Comparison of ENCODE assay signal across 9 mouse cellular contexts in the genomic region with DNA sequence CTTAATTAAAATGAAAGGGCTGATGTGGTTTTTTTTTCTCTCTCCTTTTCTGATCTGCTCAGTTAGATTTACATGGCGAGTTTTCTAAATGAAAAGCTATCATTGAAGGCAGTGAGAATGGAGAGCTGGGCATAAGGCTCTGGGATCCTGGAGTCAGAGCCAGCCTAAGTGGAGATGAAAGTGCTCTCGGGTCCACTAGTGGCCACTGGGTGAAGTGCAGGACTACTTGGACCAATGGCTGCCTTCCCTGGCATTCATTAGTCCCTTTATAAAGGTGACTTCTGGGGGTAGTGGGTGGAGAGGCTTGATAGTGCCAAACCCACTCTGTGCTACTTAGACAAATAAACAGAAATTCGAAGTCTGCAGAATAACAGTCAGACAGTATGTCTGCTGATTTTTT. TPM values are rescaled to one million over a fixed set of nuclear protein-coding genes. Genes with fewer than 3 reads are reported as not detected.
DNase-seq lines count a peak whose midpoint lies in the region; TF ChIP-seq lines count a peak whose summit lies in the region.
"Had no signal": no experiment of that assay in that cellular context is flagged by ENCODE, and none has a peak within 500 bp of the region (broad histone marks: within the 10 kb centered on the region; RNA-seq: fewer than 3 reads in every experiment).

No protein-coding gene starts in this region.

- H3K4me1 ChIP-seq in heart, adult 2 months (ENCODE audit: control insufficient read depth, insufficient read depth, low read length): no peaks in the 10 kb centered on the region
- no peaks in the 10 kb centered on the region for H3K4me1 ChIP-seq in testis, adult 2 months (ENCODE audit: control insufficient read depth, insufficient read depth, low read length)
- H3K4me1 ChIP-seq in embryonic facial prominence, embryonic 10.5 days: no peaks in the 10 kb centered on the region
- H3K4me1 ChIP-seq: midbrain, embryonic 12.5 days had no signal

- no peak for TF ChIP-seq EP300 in heart, adult 2 months (IDR thresholded peaks at IDR 0.05; ENCODE audit: insufficient read depth, low read depth, low read length)

- H3K27me3 ChIP-seq in heart, adult 2 months (ENCODE audit: control insufficient read depth, insufficient read depth, low read length): no peaks in the 10 kb centered on the region
- H3K27me3 ChIP-seq in testis, adult 2 months (ENCODE audit: control insufficient read depth, insufficient read depth, low read length): no peaks in the 10 kb centered on the region
- no peaks in the 10 kb centered on the region for H3K27me3 ChIP-seq in embryonic facial prominence, embryonic 10.5 days (replicated peaks; ENCODE audit: low read depth, poor library complexity, severe bottlenecking)
- H3K27me3 ChIP-seq: midbrain, embryonic 12.5 days had no signal

- no peak overlapping the region for H3K9ac ChIP-seq in heart, adult 2 months (ENCODE audit: low read depth, low read length)
- H3K9ac ChIP-seq: midbrain, embryonic 12.5 days had no signal

- H3K36me3 ChIP-seq in heart, adult 2 months (ENCODE audit: control insufficient read depth, insufficient read depth, low read length): no peaks in the 10 kb centered on the region
- no peaks in the 10 kb centered on the region for H3K36me3 ChIP-seq in testis, adult 2 months (ENCODE audit: control insufficient read depth, insufficient read depth, low read length)
- H3K36me3 ChIP-seq in embryonic facial prominence, embryonic 10.5 days (replicated peaks): no peaks in the 10 kb centered on the region
- H3K36me3 ChIP-seq: midbrain, embryonic 12.5 days had no signal

- TF ChIP-seq CTCF in heart, adult 2 months (IDR thresholded peaks at IDR 0.05): peak; percentile 62
- peak; percentile 38; the same call in 1 of the 2 replicates for TF ChIP-seq CTCF in testis, adult 2 months (IDR thresholded peaks at IDR 0.05; ENCODE audit: control insufficient read depth, insufficient read depth, insufficient replicate concordance, low read depth, low read length)

- TF ChIP-seq POLR2A in heart, adult 2 months (IDR thresholded peaks at IDR 0.05; ENCODE audit: insufficient read depth, low read depth, low read length): no peak
- no peak for TF ChIP-seq POLR2A in testis, adult 2 months (IDR thresholded peaks at IDR 0.05; ENCODE audit: control insufficient read depth, low read depth, low read length)

- 0 out of 2 replicates have a peak, but pooled peaks cover 2% of the 10 kb centered on the region for H3K9me3 ChIP-seq in embryonic facial prominence, embryonic 10.5 days

- DNase-seq in heart, adult 2 months: peak; percentile 33 to 36
- no peak for DNase-seq in heart, postnatal 25 days (ENCODE audit: low spot score)
- no peak for DNase-seq in testis, postnatal 14 days (ENCODE audit: low spot score)
- DNase-seq in embryonic facial prominence, embryonic 10.5 days (ENCODE audit: low spot score): peak; percentile 20
- DNase-seq in retina, postnatal 1 day: peak; percentile 18
- no peak for DNase-seq in ovary, postnatal 14 days (ENCODE audit: low spot score)
- DNase-seq in spleen, adult 12 weeks (ENCODE audit: low spot score): no peak

- H3K4me3 ChIP-seq in heart, adult 2 months: no peak overlapping the region
- H3K4me3 ChIP-seq in testis, adult 2 months (ENCODE audit: control insufficient read depth, low read depth, low read length): no peak overlapping the region
- no peak overlapping the region for H3K4me3 ChIP-seq in embryonic facial prominence, embryonic 10.5 days
- H3K4me3 ChIP-seq: midbrain, embryonic 12.5 days had no signal

- WGBS in heart, adult 2 months: 62% methylated on average over 3 of the region's 3 CpGs
- WGBS in embryonic facial prominence, embryonic 10.5 days: 84% methylated on average over 3 of the region's 3 CpGs

- intact Hi-C loops in heart, adult 2 months (cut with DNase I): no loop called here
- intact Hi-C loops in heart, postnatal 25 days (cut with DNase I): no loop called here

- no peak overlapping the region for H3K27ac ChIP-seq in heart, adult 2 months
- no peak overlapping the region for H3K27ac ChIP-seq in testis, adult 2 months (ENCODE audit: control insufficient read depth, insufficient read depth, low read depth, low read length)
- H3K27ac ChIP-seq in embryonic facial prominence, embryonic 10.5 days (replicated peaks): no peak overlapping the region
- H3K27ac ChIP-seq: midbrain, embryonic 12.5 days had no signal

- H3K79me2 ChIP-seq in heart, adult 2 months (replicated peaks; ENCODE audit: control insufficient read depth, insufficient read depth, low read length): no peaks in the 10 kb centered on the region

RNA-seq across cellular contexts. Expression of gene F13a1, which starts 5.0 kb away (rescaled TPM):
- 10 to 100 TPM; 32.7 to 36.0 TPM for total RNA-seq in heart, adult 2 months (2021)
- 8.2 and 15.3 TPM in 2 replicates for polyA plus RNA-seq in heart, adult 2 months (2012; rRNA removed)
- 10 to 100 TPM; 29.2 to 32.6 TPM for total RNA-seq in heart, postnatal 25 days (2021)
- polyA plus RNA-seq in testis, adult 2 months (2012; rRNA removed): 1.7 and 1.8 TPM in 2 replicates
- 3.8 and 5.4 TPM in 2 replicates for polyA plus RNA-seq in embryonic facial prominence, embryonic 10.5 days (2016; fragmentation: Nextera tagmentation; extraction: Ambion mirVana)

Comparison
In these comparisons a context has a peak if more than half of its experiments do, and no peak if none do; other contexts are left out.
1. DNase-seq: peak in heart, adult 2 months (2 of 2), embryonic facial prominence, embryonic 10.5 days (single experiment) and retina, postnatal 1 day (single experiment); none in heart, postnatal 25 days (single experiment), testis, postnatal 14 days (single experiment), ovary, postnatal 14 days (single experiment) and spleen, adult 12 weeks (single experiment).